Comparison of ENCODE assay signal across 19 mouse cellular contexts in the genomic region with DNA sequence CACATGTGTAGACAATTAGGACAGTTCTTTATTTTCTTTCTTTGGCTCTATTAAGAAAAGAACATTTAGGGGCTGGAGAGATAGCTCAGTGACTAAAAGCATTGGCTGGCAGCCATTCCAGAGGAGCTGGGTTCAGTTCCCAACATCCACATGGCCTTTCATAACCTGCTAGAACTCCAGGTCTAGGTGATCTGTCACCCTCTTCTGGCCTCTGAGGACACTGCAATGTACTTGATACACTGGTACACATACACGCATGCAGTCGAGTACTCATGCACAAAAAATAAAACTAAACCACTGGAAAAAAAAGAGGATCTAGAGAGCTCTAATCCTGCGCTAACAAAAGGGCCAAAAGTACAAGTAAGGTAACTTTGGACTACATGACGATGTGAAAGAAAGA.
A peak's percentile ranks its signal among the peaks of the same experiment; 100 is the strongest.
DNase-seq lines count a peak whose midpoint lies in the region; ATAC-seq and TF ChIP-seq lines count a peak whose summit lies in the region.
"Had no signal": no experiment of that assay in that cellular context is flagged by ENCODE, and none has a peak within 500 bp of the region (broad histone marks: within the 10 kb centered on the region; RNA-seq: fewer than 3 reads in every experiment).

No protein-coding gene starts in this region.

- TF ChIP-seq POLR2A in heart, adult 2 months (IDR thresholded peaks at IDR 0.05; ENCODE audit: insufficient read depth, low read depth, low read length) = no peak

- no peaks in the 10 kb centered on the region for H3K27me3 ChIP-seq in lung, embryonic 14.5 days (ENCODE audit: insufficient read depth, low read length)
- no peaks in the 10 kb centered on the region for H3K27me3 ChIP-seq in heart, adult 2 months (ENCODE audit: control insufficient read depth, insufficient read depth, low read length)
- H3K27me3 ChIP-seq: embryonic facial prominence, embryonic 12.5 days; heart, embryonic 15.5 days; hindbrain, embryonic 13.5 days; neural tube, embryonic 15.5 days had no signal

- H3K4me1 ChIP-seq in lung, embryonic 14.5 days (ENCODE audit: insufficient read depth) = no peaks in the 10 kb centered on the region
- no peaks in the 10 kb centered on the region for H3K4me1 ChIP-seq in heart, adult 2 months (ENCODE audit: control insufficient read depth, insufficient read depth, low read length)
- H3K4me1 ChIP-seq: embryonic facial prominence, embryonic 12.5 days had no signal

- H3K4me2 ChIP-seq in lung, embryonic 14.5 days = no peak overlapping the region
- H3K4me2 ChIP-seq: embryonic facial prominence, embryonic 12.5 days; heart, embryonic 15.5 days; hindbrain, embryonic 13.5 days; neural tube, embryonic 15.5 days had no signal

- peak; percentile 7; the same call in 1 of the 2 replicates for TF ChIP-seq CTCF in gastrocnemius, adult 2 months (IDR thresholded peaks at IDR 0.05)
- TF ChIP-seq CTCF in lung, embryonic 14.5 days (IDR thresholded peaks at IDR 0.05; ENCODE audit: low read depth) = 0 out of 2 replicates have a peak, but pooled peaks have one; percentile 17
- TF ChIP-seq CTCF in heart, adult 2 months (IDR thresholded peaks at IDR 0.05) = no peak

- TF ChIP-seq EP300 in heart, adult 2 months (IDR thresholded peaks at IDR 0.05; ENCODE audit: insufficient read depth, low read depth, low read length) = no peak

- no peaks in the 10 kb centered on the region for H3K9me3 ChIP-seq in lung, embryonic 14.5 days (ENCODE audit: low read depth, low read length)
- H3K9me3 ChIP-seq: embryonic facial prominence, embryonic 12.5 days; heart, embryonic 15.5 days; hindbrain, embryonic 13.5 days; neural tube, embryonic 15.5 days had no signal

- no peaks in the 10 kb centered on the region for H3K36me3 ChIP-seq in lung, embryonic 14.5 days (ENCODE audit: insufficient read depth)
- no peaks in the 10 kb centered on the region for H3K36me3 ChIP-seq in heart, adult 2 months (ENCODE audit: control insufficient read depth, insufficient read depth, low read length)
- H3K36me3 ChIP-seq: embryonic facial prominence, embryonic 12.5 days had no signal

- 91% methylated on average over 4 of the region's 4 CpGs for WGBS in lung, embryonic 14.5 days
- WGBS in heart, adult 2 months = 92% methylated on average over 4 of the region's 4 CpGs

- intact Hi-C loops in gastrocnemius, adult 2 months (cut with DNase I) = loop anchor here (10.0 kb wide), 1 partner anchor 238 kb away; no protein-coding TSS in a partner anchor
- intact Hi-C loops in gastrocnemius, postnatal 14 days (cut with DNase I; ENCODE audit: low total_unique reads) = no loop called here
- intact Hi-C loops in heart, adult 2 months (cut with DNase I) = no loop called here

- no peak overlapping the region for H3K4me3 ChIP-seq in gastrocnemius, adult 2 months
- no peak overlapping the region for H3K4me3 ChIP-seq in lung, embryonic 14.5 days (ENCODE audit: low read depth, low read length)
- H3K4me3 ChIP-seq in heart, adult 2 months = no peak overlapping the region
- H3K4me3 ChIP-seq: embryonic facial prominence, embryonic 12.5 days; heart, embryonic 15.5 days; hindbrain, embryonic 13.5 days; neural tube, embryonic 15.5 days had no signal

- H3K27ac ChIP-seq in gastrocnemius, adult 2 months = no peak overlapping the region
- no peak overlapping the region for H3K27ac ChIP-seq in lung, embryonic 14.5 days (ENCODE audit: low read depth)
- H3K27ac ChIP-seq in heart, adult 2 months = no peak overlapping the region
- H3K27ac ChIP-seq: embryonic facial prominence, embryonic 12.5 days; heart, embryonic 15.5 days; hindbrain, embryonic 13.5 days; neural tube, embryonic 15.5 days had no signal

- no peak for ATAC-seq in lung, embryonic 14.5 days (ENCODE audit: insufficient read depth)
- ATAC-seq in megakaryocyte-erythroid progenitor cell, adult 5-6 weeks (replicated peaks; ENCODE audit: low FRiP score, low TSS enrichment, poor library complexity, severe bottlenecking) = 0 out of 2 replicates have a peak, but pooled peaks have one; percentile 37
- ATAC-seq: forebrain, postnatal 0 days; midbrain, embryonic 16.5 days had no signal

- no peak for DNase-seq in gastrocnemius, adult 2 months
- no peak for DNase-seq in gastrocnemius, postnatal 14 days
- no peak for DNase-seq in lung, embryonic 14.5 days
- no peak for DNase-seq in lung, adult 18-20 months
- DNase-seq in ES-CJ7 (ENCODE audit: low read depth, low spot score) = peak; percentile 34
- no peak for DNase-seq in heart, adult 2 months
- DNase-seq in layer of hippocampus, adult 8-10 months (ENCODE audit: low spot score in 2 of 2) = no peak
- DNase-seq: adrenal gland, postnatal 36 days; cerebellum, adult 9-11 months; forebrain, postnatal 0 days; heart, postnatal 36 days; kidney, adult 9 months; layer of hippocampus, adult 9-11 months had no signal

- no peak overlapping the region for H3K9ac ChIP-seq in lung, embryonic 14.5 days
- no peak overlapping the region for H3K9ac ChIP-seq in heart, adult 2 months (ENCODE audit: low read depth, low read length)
- H3K9ac ChIP-seq: embryonic facial prominence, embryonic 12.5 days; forebrain, postnatal 0 days; heart, embryonic 15.5 days; hindbrain, embryonic 13.5 days; neural tube, embryonic 15.5 days had no signal

- no peaks in the 10 kb centered on the region for H3K79me2 ChIP-seq in heart, adult 2 months (replicated peaks; ENCODE audit: control insufficient read depth, insufficient read depth, low read length)
